Mouse (Mus musculus) gastrocnemius, postnatal 14 days (tissue): ENCODE measurements at regions not wholly inside any gene's neighbourhood (a gene's known extent, or its start where the extent isn't known, plus 50 kb on each side); places are given as distances from the start of the nearest gene placed in this dataset.

Source experiments
- DNase-seq: peaks from one replicate; pipeline ENCODE4 v3.0.0; 2021; ENCODE audit warnings: mixed read lengths
- intact Hi-C: fragments of 180-260 bp; cut with DNase I; formaldehyde crosslinking; loops from one replicate; pipeline ENCODE4 v1.15.1; 2025; ENCODE audit warnings: low total_unique reads

DNA sequence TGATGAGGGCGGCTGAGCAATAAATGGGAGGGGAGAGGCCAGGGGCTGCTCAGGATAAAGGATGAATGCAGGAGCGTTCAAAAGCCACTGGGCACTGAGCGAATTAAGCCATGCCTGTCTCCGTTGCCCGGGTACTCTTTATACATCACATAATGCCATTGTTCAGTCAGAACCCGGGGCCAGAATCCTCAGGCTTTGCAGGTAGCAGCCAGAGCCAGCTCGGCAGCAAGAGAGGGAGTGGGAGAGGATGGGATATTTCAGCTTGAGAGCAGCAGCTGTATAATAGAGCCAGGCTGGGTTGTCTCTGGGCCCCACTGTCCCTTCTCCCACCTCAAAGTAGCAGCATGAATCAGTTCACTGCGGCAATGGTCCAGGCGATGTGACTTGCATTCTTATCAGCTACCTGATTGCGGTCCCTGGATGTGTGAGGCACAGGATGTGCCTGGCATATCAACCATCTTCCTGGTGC is 130.5 kb downstream of the Rps24 start:
- no peak for DNase-seq
- intact Hi-C loops, result no loop called here

DNA sequence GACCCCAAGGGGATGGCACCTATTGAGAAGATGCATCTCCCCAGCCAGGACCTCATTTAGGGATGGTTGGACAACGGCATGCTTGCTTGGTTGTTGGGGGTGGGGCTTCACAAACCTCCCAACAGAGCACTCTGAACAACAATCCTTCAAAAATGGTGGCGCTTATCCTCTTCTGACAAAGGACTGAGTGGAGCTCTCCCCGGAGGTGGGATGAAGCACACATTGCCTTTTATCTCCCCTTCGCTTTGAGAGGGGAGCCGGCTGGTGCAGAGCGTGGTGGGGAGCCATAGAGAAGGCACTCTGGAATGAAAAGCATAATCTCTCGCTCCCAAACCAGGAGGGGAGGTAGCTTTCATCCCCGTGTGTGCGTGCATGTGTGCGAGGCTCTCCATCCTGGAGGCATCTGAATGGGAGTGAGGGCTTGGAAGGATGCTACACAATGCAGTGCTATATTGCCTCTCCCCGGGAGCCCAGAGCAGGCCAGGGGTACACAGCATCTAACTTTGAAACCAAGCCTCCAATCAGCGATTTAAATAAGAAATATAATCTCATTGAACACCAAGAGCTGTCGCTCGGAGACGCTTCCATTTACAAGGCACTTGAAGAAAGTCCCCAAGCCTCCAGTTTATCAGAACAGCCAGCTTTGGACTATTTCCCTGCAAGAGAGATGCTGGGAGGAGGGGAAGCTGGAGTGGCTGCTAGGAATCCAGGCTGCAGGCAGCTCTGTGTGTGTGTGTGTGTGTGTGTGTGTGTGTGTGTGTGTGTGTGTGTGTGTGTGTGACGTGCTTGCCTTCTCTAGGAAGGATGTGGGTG is 131.5 kb downstream of the Rps24 start:
- no peak for DNase-seq
- intact Hi-C loops, result no loop called here

DNA sequence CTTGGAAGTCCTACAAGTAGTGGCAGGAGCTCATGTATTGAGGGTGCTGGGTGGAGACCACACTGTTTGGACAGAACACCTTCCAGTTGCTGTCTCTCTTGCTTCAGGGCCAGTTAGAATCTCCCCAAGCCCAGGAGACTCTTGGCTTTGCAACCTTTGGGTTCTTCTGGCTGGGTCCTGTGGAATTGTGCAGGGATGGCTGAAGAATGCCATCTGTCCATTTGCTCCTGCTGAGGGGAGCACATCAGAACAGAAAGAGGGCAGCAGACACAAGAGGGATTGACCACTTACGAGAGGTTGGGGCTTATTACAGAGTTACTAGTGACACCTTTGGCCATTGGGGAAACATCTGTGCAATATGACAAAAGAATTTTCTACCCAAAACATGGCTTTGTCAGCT is 145.1 kb downstream of the Rps24 start:
- intact Hi-C loops, result no loop called here
- no peak for DNase-seq

DNA sequence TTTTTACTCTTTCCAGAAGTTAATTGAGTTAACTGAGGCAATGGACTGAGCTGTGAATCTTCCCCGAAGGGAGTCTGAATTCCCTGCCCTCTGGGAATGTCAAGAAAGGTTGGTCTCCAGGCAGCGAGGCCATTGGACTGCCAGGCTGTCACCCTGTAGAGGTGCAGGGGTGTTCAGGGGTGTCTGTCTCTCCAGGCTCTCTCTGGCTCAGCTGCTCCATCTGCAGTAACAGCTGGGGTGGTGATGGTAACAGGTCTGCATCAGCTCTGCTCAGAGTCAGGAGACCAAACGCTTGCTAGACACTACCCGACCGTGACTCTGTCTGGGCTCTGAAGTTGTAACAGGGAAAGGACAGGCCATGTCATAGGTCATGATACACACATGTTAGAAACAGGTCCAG is 154.9 kb downstream of the Rps24 start:
- no peak for DNase-seq
- intact Hi-C loops, result no loop called here

DNA sequence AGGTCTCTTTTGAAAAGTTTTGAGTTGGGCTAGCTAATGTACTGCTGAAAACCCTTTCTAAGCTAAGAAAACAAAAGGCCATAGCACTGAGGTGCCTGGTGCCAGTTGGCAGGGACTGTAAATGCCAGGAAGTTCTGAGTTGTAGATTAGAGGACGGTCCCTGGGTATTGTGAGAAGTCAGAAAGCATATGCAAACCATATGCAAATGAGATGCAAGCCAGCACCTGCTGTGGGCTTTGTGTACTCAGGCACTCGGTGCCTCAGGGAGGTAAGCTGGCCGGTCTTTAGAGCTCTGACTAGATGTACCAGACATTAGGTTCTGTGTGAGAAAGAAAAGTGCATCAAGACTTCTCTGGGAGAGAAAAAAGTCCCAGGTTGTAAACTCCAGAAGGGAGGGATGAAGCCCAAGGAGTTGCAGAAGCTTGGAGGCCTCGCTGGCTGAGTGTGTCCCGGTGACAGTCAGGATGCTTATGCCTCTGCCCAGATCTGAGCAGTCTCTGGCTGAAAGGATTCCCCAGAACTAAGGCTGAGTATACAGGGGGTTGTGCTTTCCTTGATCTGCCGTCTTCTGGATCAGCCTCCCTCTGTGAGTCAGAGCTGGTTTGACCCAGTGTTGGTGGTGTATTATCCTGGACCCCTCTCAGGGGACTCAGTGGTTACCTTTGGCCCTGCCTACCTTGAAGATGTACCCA is 157.3 kb downstream of the Rps24 start:
- DNase-seq, result no peak
- intact Hi-C loops, result no loop called here

DNA sequence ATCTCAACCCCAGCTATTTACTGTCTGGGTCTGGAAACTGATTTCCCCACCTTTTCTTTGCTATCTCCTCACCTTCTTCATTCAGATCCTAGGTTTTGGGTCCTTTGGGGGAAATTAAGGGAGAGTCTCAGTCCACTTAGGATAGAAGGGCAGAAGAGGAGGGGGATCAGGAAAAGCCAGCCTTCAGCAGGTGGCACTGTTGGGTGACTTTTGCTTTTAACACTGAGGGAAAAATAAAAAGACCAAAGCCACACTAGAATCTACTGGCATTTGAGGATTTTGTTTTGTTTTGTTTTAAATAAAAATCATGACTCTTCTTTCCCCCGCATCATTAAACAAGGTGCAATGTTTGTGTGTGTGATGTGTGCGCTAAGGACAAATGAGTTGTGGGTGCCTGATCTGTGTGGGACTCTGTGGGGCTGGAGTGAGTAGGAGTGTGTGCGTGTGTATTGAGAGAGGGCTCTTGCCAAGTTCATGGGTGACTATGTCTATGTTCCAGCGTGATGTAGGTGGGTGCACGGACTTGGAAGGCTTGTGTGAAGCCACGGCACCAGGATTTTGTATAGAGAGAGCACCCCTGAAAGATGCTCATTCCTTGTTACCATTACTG is 159.4 kb downstream of the Rps24 start:
- intact Hi-C loops, result no loop called here
- DNase-seq, result no peak

DNA sequence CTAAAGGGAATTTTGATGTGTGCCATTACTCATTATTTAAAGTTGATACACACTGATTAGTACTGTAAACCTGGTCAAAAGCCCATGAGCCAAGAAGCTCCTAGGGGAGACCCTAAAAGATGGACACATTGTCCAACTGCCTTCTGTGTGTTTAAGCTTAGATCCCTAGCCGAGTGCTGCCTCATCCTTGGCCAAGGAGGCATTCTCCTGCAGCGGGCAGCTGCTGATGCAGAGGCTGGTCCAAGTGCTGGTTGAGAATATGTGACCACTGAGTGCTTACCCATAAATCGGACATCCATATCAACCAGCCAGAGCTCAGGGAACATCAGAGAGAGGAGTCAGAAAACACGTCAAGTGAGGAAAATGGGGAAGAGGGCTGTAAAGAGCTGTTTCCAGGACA is 160.8 kb downstream of the Rps24 start:
- no peak for DNase-seq
- intact Hi-C loops, result no loop called here

DNA sequence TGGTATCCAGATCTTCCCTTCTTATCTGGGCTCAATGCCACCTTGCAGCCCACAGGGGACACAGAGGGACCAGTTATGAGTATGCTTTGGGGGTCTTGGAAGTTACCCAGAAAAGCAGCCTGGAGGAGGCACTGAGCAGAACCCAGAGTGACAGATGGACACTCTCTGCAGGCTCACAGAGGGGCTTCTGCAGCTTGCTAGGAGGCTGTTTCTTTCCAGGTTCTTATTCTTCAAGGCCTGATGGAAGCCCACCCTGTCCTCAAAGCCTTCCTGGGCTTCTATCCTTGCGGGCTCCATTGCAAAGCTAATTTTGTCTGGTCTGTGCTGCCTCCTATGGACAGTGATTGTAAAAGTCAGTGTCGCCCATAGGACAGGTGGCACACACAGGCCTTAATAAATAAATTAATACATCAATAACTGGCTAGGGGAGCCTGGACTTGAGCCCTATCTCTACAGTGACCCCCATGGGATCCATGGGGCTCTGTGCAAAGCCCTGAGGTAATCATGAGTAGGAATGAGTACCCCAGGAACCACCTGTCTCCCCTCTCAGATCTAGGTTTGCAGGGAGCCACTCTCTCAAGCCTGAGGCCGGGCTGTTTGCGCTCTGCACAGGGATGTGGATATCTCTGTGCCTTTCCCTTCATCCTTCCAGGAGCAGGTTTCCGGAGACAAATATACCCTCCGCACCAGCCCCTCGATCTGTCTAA is 163.4 kb downstream of the Rps24 start:
- no peak for DNase-seq
- intact Hi-C loops, result no loop called here

DNA sequence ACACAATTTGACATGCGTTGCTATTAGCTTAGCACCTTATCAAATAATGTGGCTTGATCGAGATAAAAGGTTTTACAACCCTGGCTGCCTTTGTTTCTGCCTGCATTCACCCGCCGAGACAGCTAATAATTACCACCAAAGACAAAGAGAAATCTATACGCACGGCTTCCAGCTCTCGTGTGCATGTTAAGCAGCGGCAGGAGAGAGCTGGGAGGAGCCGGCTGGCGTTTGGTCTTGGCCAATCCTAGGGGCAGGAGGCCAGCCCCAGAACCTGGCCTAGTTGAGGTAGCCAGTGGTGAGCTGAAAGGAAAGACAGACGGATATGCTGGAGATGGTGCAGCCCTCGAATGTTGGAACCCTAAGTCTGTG is 164.0 kb downstream of the Rps24 start:
- DNase-seq, result no peak
- intact Hi-C loops, result no loop called here

DNA sequence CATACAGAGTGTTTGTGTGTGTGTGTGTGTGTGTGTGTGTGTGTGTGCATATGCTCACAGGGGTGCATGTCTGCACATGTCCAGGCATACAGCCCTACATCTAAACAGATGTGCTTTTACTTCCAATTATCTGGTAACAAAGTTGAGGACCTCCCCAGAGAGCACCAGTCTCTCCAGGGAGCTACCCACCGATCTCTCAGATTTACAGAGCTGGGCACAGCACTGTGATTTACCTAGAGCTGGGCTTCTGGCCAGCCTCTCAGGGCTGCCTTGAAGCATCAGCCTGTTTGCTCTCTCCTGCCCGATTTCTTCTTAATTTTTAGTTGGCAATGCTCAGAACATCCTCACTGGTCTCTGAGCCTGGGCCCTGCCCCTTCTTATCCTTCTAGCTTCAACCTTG is 165.7 kb downstream of the Rps24 start:
- intact Hi-C loops, result no loop called here

DNA sequence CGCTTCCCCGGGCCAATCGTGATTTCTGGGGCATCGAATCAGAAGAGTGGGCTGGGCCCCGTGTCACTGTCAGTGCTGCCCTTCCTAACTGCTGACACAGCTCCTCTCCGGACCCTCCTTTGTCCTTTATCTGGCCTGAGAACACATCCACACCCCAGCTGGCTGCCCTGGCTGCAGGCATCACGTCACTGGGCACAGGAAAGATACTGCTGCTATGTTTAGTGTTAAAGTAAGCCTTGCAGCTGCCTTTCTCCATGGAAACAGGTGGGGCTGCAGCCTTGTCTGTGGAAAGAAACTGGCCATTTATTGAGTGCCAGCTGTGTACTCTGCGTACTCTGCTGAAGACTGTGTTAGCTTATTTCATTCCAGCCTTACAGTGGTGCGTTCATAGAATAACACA is 168.7 kb downstream of the Rps24 start:
- peak; percentile 36 for DNase-seq
- intact Hi-C loops, result no loop called here

More for the DNA sequence above, 165.7 kb downstream of the Rps24 start:
- no peak for DNase-seq

DNA sequence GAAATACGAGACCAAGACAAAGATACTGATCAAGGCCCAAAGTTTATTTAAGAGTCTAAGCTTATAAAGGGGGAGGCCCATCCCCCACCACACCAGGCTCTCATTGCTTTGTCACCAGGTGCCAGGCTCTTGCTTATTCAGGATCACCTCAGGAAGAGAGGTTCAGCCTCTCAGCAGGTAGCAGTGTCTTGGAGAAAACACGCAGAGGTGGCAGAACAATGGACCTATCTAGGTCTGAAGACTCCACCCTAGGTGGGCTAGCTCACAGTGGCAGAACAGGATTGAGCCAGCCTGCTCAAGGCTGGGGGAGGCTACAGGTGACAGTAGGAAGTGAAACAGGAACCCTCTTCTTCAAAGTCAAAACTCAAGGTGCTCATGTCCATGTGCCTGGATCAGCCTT is 174.9 kb downstream of the Rps24 start:
- intact Hi-C loops, result no loop called here
- no peak for DNase-seq

DNA sequence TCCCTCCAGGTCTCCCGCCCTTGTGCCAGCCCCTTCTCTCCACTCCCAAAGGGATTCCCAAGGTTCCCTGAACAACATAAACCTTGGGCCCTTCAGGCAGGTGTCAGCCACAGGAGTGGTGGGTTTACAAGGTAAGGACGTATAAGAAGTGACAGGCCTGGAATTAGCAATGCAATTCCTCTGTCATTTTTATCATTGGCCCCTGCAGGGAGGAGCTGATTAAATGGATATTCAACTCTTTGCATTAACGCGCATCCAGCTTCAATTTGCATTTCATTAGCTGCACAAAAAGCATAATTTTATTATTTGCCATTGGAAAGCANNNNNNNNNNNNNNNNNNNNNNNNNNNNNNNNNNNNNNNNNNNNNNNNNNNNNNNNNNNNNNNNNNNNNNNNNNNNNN is 178.3 kb downstream of the Rps24 start:
- no peak for DNase-seq
- intact Hi-C loops, result no loop called here
